Mouse (Mus musculus): ENCODE measurements around the gene Lpin1. TPM values are rescaled to one million over a fixed set of nuclear protein-coding genes. Genes with fewer than 3 reads are reported as not detected.

Gene Lpin1
- polyA plus RNA-seq, 1 experiment from 2014 or later: 14.3 TPM

DNA sequence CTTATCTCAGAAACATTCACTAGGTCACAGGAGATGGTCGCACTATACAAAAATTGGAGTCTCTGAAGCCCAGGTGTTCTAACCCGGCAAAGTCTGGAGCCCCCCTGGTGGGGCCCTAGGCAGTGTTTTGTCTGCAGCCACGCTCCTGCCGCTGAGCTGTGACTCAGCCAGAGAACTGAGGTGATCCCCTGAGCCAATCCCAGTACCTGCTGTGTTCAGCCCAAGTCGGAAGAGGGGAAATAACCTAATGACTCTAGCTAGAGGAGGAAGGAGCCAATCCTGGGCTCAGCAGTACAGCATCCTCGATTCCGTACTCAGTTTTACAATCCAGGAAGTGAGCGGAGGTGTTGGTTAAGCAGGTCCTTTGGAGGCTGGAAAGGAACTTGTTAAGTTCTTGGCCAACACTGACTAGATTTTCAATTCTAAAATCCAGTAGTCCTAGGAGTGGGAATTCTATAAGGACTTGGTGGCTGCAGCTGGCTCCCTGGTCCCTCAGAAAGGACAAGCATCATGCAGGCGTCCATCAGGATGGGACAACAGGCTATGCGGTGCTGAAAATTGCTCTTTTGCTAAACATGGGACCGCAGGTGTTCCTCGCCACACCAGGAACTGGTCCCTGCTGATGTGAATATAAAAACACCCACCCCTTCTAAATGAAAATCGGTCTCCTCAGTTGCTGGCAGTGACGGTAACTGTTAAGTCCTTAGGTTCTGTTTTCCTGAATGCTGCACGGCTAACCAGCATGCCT lies 19.1 kb downstream of the Lpin1 start:
- Histone ChIP-seq H3K9ac (replicated peaks) (peak overlapping the region; percentile 56), H3K27ac (ENCODE audit: low read depth) (peak overlapping the region; percentile 96)
- ATAC-seq: peak; percentile 75

DNA sequence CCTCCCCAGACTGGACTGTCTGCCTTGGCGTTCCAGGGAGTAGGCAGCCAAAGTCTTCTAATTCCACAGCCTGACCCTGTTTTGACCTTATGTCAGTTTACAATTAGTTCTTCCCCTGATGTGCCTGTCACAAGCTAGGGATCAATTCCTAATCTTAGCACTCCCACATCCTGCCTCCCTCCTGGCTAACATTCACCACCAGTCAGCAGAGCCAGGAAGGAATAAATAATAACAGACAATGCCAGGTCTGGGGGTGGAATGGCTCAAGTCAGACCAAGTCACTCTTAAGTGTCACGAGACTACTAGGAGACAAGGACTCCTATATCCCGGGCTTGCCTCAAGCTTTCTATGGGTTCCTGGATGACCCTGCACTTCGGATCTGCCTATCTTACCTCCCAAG lies 20.8 kb downstream of the Lpin1 start:
- ATAC-seq: no peak
- 20% methylated on average over 4 of the region's 4 CpGs for whole genome bisulfite sequencing (ENCODE audit: insufficient replicate concordance)
- peak overlapping the region; percentile 83 for H3K4me3 ChIP-seq (ENCODE audit: low read depth, low read length)

More for the DNA sequence above, 19.1 kb downstream of the Lpin1 start:
- H3K9me3 ChIP-seq (ENCODE audit: low read length): no peaks in the 10 kb centered on the region
- no peak for TF ChIP-seq CTCF (IDR thresholded peaks at IDR 0.05; ENCODE audit: low read depth)
- TF ChIP-seq EP300 (IDR thresholded peaks at IDR 0.05; ENCODE audit: low read depth): no peak
- DNase-seq: peak; percentile 81
- peaks cover 23% of the 10 kb centered on the region for H3K4me1 ChIP-seq (ENCODE audit: insufficient read depth)
- WGBS (ENCODE audit: insufficient replicate concordance): 14% methylated on average over 15 of the region's 15 CpGs
- peak overlapping the region; percentile 32 for H3K4me3 ChIP-seq (ENCODE audit: low read depth, low read length)
- no peaks in the 10 kb centered on the region for H3K27me3 ChIP-seq (ENCODE audit: insufficient read depth, low read length)
- H3K4me2 ChIP-seq (ENCODE audit: low read depth, low read length): peak overlapping the region; percentile 98
- H3K36me3 ChIP-seq (replicated peaks; ENCODE audit: insufficient read depth, low read length): 0 out of 2 replicates have a peak, but pooled peaks cover 3% of the 10 kb centered on the region

DNA sequence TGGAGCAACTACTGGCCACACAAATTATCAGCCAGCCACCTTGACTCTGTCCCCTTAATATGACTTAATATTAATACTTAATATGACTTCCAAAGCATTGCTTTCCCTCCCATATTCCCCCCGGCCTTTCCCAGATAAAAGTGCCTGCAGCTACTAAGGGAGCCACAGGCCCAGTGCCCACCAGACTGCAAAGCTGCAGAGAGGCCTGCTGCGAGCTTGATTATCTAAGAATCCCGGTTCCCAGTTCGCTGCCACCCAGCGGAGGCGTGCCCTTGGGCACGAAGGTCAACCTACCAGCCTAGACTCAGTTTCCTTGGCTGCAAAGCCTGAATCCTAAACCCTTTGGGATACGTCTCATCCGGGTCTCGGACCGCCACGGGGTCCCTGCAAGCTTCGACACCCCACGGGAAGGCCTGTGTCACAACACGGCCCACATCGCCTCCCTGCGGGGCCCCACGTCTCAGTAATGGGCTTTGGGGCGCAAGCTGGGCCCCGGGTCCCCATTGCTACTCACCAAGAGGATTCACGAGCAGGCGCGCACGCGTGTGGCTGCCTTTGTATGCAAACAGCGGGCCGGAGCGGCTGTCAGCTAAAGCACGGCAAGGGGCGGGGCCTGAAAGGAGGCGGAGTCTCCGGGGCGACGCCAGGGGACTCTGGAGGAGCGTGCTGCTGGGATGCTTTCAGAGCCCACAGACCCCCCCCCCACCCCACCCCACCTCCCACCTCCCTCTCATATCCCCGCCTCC lies 21.4 kb downstream of the Lpin1 start:
- Histone ChIP-seq H3K27me3 (ENCODE audit: insufficient read depth, low read length) (no peaks in the 10 kb centered on the region), H3K4me3 (ENCODE audit: low read depth, low read length) (peak overlapping the region; percentile 83), H3K9me3 (ENCODE audit: low read length) (no peaks in the 10 kb centered on the region), H3K27ac (ENCODE audit: low read depth) (peak overlapping the region; percentile 96), H3K4me1 (ENCODE audit: insufficient read depth) (peaks cover 25% of the 10 kb centered on the region), H3K4me2 (ENCODE audit: low read depth, low read length) (peak overlapping the region; percentile 98), H3K36me3 (replicated peaks; ENCODE audit: insufficient read depth, low read length) (0 out of 2 replicates have a peak, but pooled peaks cover 3% of the 10 kb centered on the region), H3K9ac (replicated peaks) (peak overlapping the region; percentile 91)
- WGBS (ENCODE audit: insufficient replicate concordance): 1% methylated on average over 35 of the region's 36 CpGs
- DNase-seq (peak; percentile 95), ATAC-seq (peak; percentile 77)
- no peak for TF ChIP-seq CTCF (IDR thresholded peaks at IDR 0.05; ENCODE audit: low read depth)
- TF ChIP-seq EP300 (IDR thresholded peaks at IDR 0.05; ENCODE audit: low read depth): no peak

More for the DNA sequence above, 20.8 kb downstream of the Lpin1 start:
- H3K9ac ChIP-seq (replicated peaks): peak overlapping the region; percentile 47
- H3K36me3 ChIP-seq (replicated peaks; ENCODE audit: insufficient read depth, low read length): 0 out of 2 replicates have a peak, but pooled peaks cover 3% of the 10 kb centered on the region
- peak overlapping the region; percentile 98 for H3K4me2 ChIP-seq (ENCODE audit: low read depth, low read length)
- H3K27ac ChIP-seq (ENCODE audit: low read depth): peak overlapping the region; percentile 96
- H3K4me1 ChIP-seq (ENCODE audit: insufficient read depth): peaks cover 23% of the 10 kb centered on the region
- no peaks in the 10 kb centered on the region for H3K27me3 ChIP-seq (ENCODE audit: insufficient read depth, low read length)
- no peak for DNase-seq
- TF ChIP-seq CTCF (IDR thresholded peaks at IDR 0.05; ENCODE audit: low read depth) (no peak), EP300 (IDR thresholded peaks at IDR 0.05; ENCODE audit: low read depth) (no peak)
- H3K9me3 ChIP-seq (ENCODE audit: low read length): no peaks in the 10 kb centered on the region

DNA sequence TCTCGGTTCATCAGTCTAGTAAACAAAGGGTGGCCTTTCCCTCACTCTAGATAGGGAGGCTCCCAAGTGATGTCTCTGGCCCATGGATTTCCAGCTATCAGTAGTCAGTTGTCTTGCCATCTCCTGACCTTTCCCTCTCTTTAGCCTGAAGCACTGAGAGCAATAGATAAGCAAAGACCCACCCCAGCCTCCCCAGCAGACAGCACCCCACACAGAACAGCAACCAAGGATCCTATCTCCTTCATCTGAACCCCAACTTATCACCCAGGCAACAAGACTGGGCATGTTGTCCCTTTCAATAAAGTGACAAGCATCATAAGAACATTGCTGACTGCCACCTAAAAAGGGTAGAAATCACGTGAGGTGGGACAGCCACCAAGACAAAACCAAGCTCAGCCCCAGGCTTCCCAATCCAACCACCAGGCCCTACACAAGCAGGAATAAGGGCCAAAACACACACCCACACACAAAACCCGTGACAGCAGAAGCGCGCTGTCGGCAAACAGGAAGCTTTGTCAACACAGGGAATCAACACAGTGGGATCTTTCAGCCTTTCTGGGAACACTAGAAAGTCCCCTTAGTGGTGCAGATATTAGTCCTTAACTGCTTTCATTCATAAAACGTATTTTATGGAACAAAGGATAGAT lies 22.2 kb downstream of the Lpin1 start:
- H3K4me2 ChIP-seq (ENCODE audit: low read depth, low read length): peak overlapping the region; percentile 98
- ATAC-seq (no peak), DNase-seq (no peak)
- 14% methylated on average over 7 of the region's 7 CpGs for WGBS (ENCODE audit: insufficient replicate concordance)
- H3K27ac ChIP-seq (ENCODE audit: low read depth): peak overlapping the region; percentile 96
- H3K36me3 ChIP-seq (replicated peaks; ENCODE audit: insufficient read depth, low read length): 0 out of 2 replicates have a peak, but pooled peaks cover 3% of the 10 kb centered on the region
- peak overlapping the region; percentile 91 for H3K9ac ChIP-seq (replicated peaks)
- peaks cover 33% of the 10 kb centered on the region for H3K4me1 ChIP-seq (ENCODE audit: insufficient read depth)
- TF ChIP-seq CTCF (IDR thresholded peaks at IDR 0.05; ENCODE audit: low read depth): no peak
- no peak for TF ChIP-seq EP300 (IDR thresholded peaks at IDR 0.05; ENCODE audit: low read depth)
- H3K27me3 ChIP-seq (ENCODE audit: insufficient read depth, low read length): no peaks in the 10 kb centered on the region
- H3K9me3 ChIP-seq (ENCODE audit: low read length): no peaks in the 10 kb centered on the region
- peak overlapping the region; percentile 83 for H3K4me3 ChIP-seq (ENCODE audit: low read depth, low read length)

DNA sequence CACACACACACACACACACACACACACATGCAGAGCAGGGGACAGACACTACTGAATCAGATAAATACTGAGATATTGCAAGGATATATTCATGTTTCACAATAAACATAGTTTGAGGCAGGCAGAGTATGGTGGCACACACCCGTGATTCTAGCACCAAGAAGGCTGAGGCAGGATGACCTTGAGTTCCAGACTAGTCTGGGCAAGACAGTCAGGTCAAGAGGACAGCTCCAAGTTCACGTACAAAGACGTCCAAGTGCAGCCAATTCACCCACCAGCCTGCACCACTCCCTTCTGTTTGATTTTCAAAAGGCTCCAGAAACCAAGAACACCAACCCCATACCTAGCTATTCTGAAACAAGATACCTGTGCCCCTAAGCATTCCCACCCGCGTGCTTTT lies 23.0 kb downstream of the Lpin1 start:
- Histone ChIP-seq H3K4me1 (ENCODE audit: insufficient read depth) (peaks cover 40% of the 10 kb centered on the region), H3K4me2 (ENCODE audit: low read depth, low read length) (peak overlapping the region; percentile 98), H3K36me3 (replicated peaks; ENCODE audit: insufficient read depth, low read length) (0 out of 2 replicates have a peak, but pooled peaks cover 3% of the 10 kb centered on the region), H3K9me3 (ENCODE audit: low read length) (no peaks in the 10 kb centered on the region), H3K27me3 (ENCODE audit: insufficient read depth, low read length) (no peaks in the 10 kb centered on the region), H3K27ac (ENCODE audit: low read depth) (peak overlapping the region; percentile 96), H3K4me3 (ENCODE audit: low read depth, low read length) (peak overlapping the region; percentile 83), H3K9ac (replicated peaks) (peak overlapping the region; percentile 91)
- no peak for ATAC-seq
- no peak for TF ChIP-seq CTCF (IDR thresholded peaks at IDR 0.05; ENCODE audit: low read depth)
- TF ChIP-seq EP300 (IDR thresholded peaks at IDR 0.05; ENCODE audit: low read depth): no peak
- 56% methylated on average over 5 of the region's 5 CpGs for WGBS (ENCODE audit: insufficient replicate concordance)
- no peak for DNase-seq

Measured in liver, postnatal 0 days (tissue).